In genomic region chr11:60416590-60416962, GRCm38 (mm10) we compare ENCODE assay signal across 9 mouse cellular contexts. TPM values are rescaled to one million over a fixed set of nuclear protein-coding genes. Genes with fewer than 3 reads are reported as not detected.
DNase-seq lines count a peak whose midpoint lies in the region; ATAC-seq and TF ChIP-seq lines count a peak whose summit lies in the region.
"Had no signal": no experiment of that assay in that cellular context is flagged by ENCODE, and none has a peak within 500 bp of the region (broad histone marks: within the 10 kb centered on the region; RNA-seq: fewer than 3 reads in every experiment).

No protein-coding gene starts in this region.

- no peak; the same call in 1 of the 2 replicates for ATAC-seq in hindbrain, embryonic 16.5 days
- ATAC-seq in midbrain, embryonic 15.5 days (replicated peaks), result peak; percentile 69

- H3K4me2 ChIP-seq in hindbrain, embryonic 16.5 days (ENCODE audit: low read length), result peak overlapping the region; percentile 82
- peak overlapping the region; percentile 82 for H3K4me2 ChIP-seq in midbrain, embryonic 15.5 days

- peak overlapping the region; percentile 8; the same call in 1 of the 2 replicates for H3K27ac ChIP-seq in kidney, adult 2 months (ENCODE audit: insufficient read depth, low read depth, low read length)
- no peak overlapping the region for H3K27ac ChIP-seq in bone marrow macrophage, adult 2 months (ENCODE audit: insufficient read depth, low read depth, low read length)
- H3K27ac ChIP-seq in hindbrain, embryonic 16.5 days (ENCODE audit: low read depth, low read length), result peak overlapping the region; percentile 72
- peak overlapping the region; percentile 78 for H3K27ac ChIP-seq in midbrain, embryonic 15.5 days

- TF ChIP-seq POLR2A in kidney, adult 2 months (IDR thresholded peaks at IDR 0.05; ENCODE audit: low read depth, low read length), result no peak
- no peak for TF ChIP-seq POLR2A in bone marrow macrophage, adult 2 months (IDR thresholded peaks at IDR 0.05; ENCODE audit: borderline replicate concordance, low read depth, low read length)

- WGBS in kidney, adult 2 months, result under 1% methylated on average over 21 of the region's 21 CpGs
- WGBS in hindbrain, embryonic 16.5 days, result 0% methylated on average over 21 of the region's 21 CpGs
- under 1% methylated on average over 21 of the region's 21 CpGs for WGBS in midbrain, embryonic 15.5 days

- TF ChIP-seq CTCF in kidney, adult 2 months (conservative IDR thresholded peaks at IDR 0.05; ENCODE audit: insufficient read depth, insufficient read length, low read depth, low read length), result no peak
- TF ChIP-seq CTCF in bone marrow macrophage, adult 2 months (IDR thresholded peaks at IDR 0.05; ENCODE audit: low read depth, low read length), result no peak

- peak overlapping the region; percentile 72 for H3K4me3 ChIP-seq in kidney, adult 2 months (ENCODE audit: insufficient read depth, low read depth, low read length)
- peak overlapping the region; percentile 73 for H3K4me3 ChIP-seq in bone marrow macrophage, adult 2 months (ENCODE audit: insufficient read depth, low read length)
- H3K4me3 ChIP-seq in hindbrain, embryonic 16.5 days (ENCODE audit: low read length), result peak overlapping the region; percentile 80
- H3K4me3 ChIP-seq in midbrain, embryonic 15.5 days, result peak overlapping the region; percentile 94

- H3K9me3 ChIP-seq in hindbrain, embryonic 16.5 days (ENCODE audit: control insufficient read depth, low read length), result no peaks in the 10 kb centered on the region
- H3K9me3 ChIP-seq in midbrain, embryonic 15.5 days, result no peaks in the 10 kb centered on the region

- no peak for DNase-seq in kidney, adult 2 months
- DNase-seq in kidney, adult 9 months, result no peak
- DNase-seq in left cerebral cortex, postnatal 36 days (ENCODE audit: low spot score in 2 of 2), result no peak
- DNase-seq in yolk sac, embryonic 10.5 days (ENCODE audit: low spot score), result no peak
- DNase-seq in layer of hippocampus, adult 9-10 months (ENCODE audit: low spot score), result no peak

- no peaks in the 10 kb centered on the region for H3K36me3 ChIP-seq in kidney, adult 2 months (ENCODE audit: control insufficient read depth, insufficient read depth, low read length)
- H3K36me3 ChIP-seq in hindbrain, embryonic 16.5 days (ENCODE audit: control insufficient read depth, insufficient read depth, low read length), result no peaks in the 10 kb centered on the region
- H3K36me3 ChIP-seq in midbrain, embryonic 15.5 days (replicated peaks), result no peaks in the 10 kb centered on the region

- intact Hi-C loops in left cerebral cortex, postnatal 36 days (cut with DNase I), result loop anchor here (2.0 to 10.0 kb wide), 3 partner anchors 64 to 452 kb away; partner anchors contain the start of genes Drc3, Rasd1 and Tom1l2

- H3K4me1 ChIP-seq in kidney, adult 2 months (ENCODE audit: control insufficient read depth, insufficient read depth, low read length), result peaks cover 11% of the 10 kb centered on the region; the same call in 1 of the 2 replicates
- peaks cover 20% of the 10 kb centered on the region for H3K4me1 ChIP-seq in bone marrow macrophage, adult 2 months (ENCODE audit: control insufficient read depth, insufficient read depth, low read length)
- peaks cover 23% of the 10 kb centered on the region for H3K4me1 ChIP-seq in hindbrain, embryonic 16.5 days (ENCODE audit: control insufficient read depth, insufficient read depth, low read depth, low read length)
- H3K4me1 ChIP-seq in midbrain, embryonic 15.5 days, result peaks cover 41% of the 10 kb centered on the region

- no peaks in the 10 kb centered on the region for H3K27me3 ChIP-seq in kidney, adult 2 months (replicated peaks; ENCODE audit: control insufficient read depth, insufficient read depth, low read length)
- no peaks in the 10 kb centered on the region for H3K27me3 ChIP-seq in hindbrain, embryonic 16.5 days (replicated peaks; ENCODE audit: control insufficient read depth, insufficient read depth, low read length)
- no peaks in the 10 kb centered on the region for H3K27me3 ChIP-seq in midbrain, embryonic 15.5 days (replicated peaks)
- H3K27me3 ChIP-seq: Patski had no signal

- H3K9ac ChIP-seq in hindbrain, embryonic 16.5 days (ENCODE audit: low read depth, low read length), result peak overlapping the region; percentile 82
- H3K9ac ChIP-seq in midbrain, embryonic 15.5 days, result peak overlapping the region; percentile 72

RNA-seq across cellular contexts. Expression of gene Gid4, which starts 0.4 kb away (rescaled TPM):
- 24.3 and 25.5 TPM in 2 replicates for polyA plus RNA-seq in kidney, adult 2 months (2012; rRNA removed)
- 13.6 and 13.9 TPM in 2 replicates for polyA plus RNA-seq in bone marrow macrophage, adult 2 months (2012; ENCODE audit: insufficient read depth, insufficient read length, missing spikeins)
- 22.2 and 24.7 TPM in 2 replicates for polyA plus RNA-seq in hindbrain, embryonic 16.5 days (2015; fragmentation: Nextera tagmentation; extraction: Ambion mirVana)
- polyA plus RNA-seq in midbrain, embryonic 15.5 days (2015; fragmentation: Nextera tagmentation; extraction: Ambion mirVana), result 23.6 and 25.9 TPM in 2 replicates
- 10 to 100 TPM; 52.1 to 54.8 TPM for total RNA-seq in left cerebral cortex, postnatal 36 days (2021)

RNA-seq across cellular contexts. Expression of gene Atpaf2, which starts 1.7 kb away (rescaled TPM):
- polyA plus RNA-seq in kidney, adult 2 months (2012; rRNA removed), result 39.6 and 40.3 TPM in 2 replicates
- polyA plus RNA-seq in bone marrow macrophage, adult 2 months (2012; ENCODE audit: insufficient read depth, insufficient read length, missing spikeins), result 18.1 and 20.3 TPM in 2 replicates
- polyA plus RNA-seq in hindbrain, embryonic 16.5 days (2015; fragmentation: Nextera tagmentation; extraction: Ambion mirVana), result 45.9 and 47.6 TPM in 2 replicates
- polyA plus RNA-seq in midbrain, embryonic 15.5 days (2015; fragmentation: Nextera tagmentation; extraction: Ambion mirVana), result 47.5 and 48.9 TPM in 2 replicates
- total RNA-seq in left cerebral cortex, postnatal 36 days (2021), result 10 to 100 TPM; 29.9 to 31.5 TPM

RNA-seq across cellular contexts. Expression of gene Drg2, which starts 37.8 kb away (rescaled TPM):
- 64.8 and 66.1 TPM in 2 replicates for polyA plus RNA-seq in kidney, adult 2 months (2012; rRNA removed)
- 27.7 and 30.8 TPM in 2 replicates for polyA plus RNA-seq in bone marrow macrophage, adult 2 months (2012; ENCODE audit: insufficient read depth, insufficient read length, missing spikeins)
- polyA plus RNA-seq in hindbrain, embryonic 16.5 days (2015; fragmentation: Nextera tagmentation; extraction: Ambion mirVana), result 100 and 101 TPM in 2 replicates
- polyA plus RNA-seq in midbrain, embryonic 15.5 days (2015; fragmentation: Nextera tagmentation; extraction: Ambion mirVana), result 97.5 and 101 TPM in 2 replicates
- 10 to 100 TPM; 74.9 to 77.6 TPM for total RNA-seq in left cerebral cortex, postnatal 36 days (2021)

RNA-seq across cellular contexts. Expression of gene Myo15, which starts 52.6 kb away (rescaled TPM):
- polyA plus RNA-seq in kidney, adult 2 months (2012; rRNA removed), result 0.14 and 0.24 TPM in 2 replicates
- polyA plus RNA-seq in bone marrow macrophage, adult 2 months (2012; ENCODE audit: insufficient read depth, insufficient read length, missing spikeins), result not detected in 2 replicates
- polyA plus RNA-seq in hindbrain, embryonic 16.5 days (2015; fragmentation: Nextera tagmentation; extraction: Ambion mirVana), result 0.26 and 0.40 TPM in 2 replicates
- polyA plus RNA-seq in midbrain, embryonic 15.5 days (2015; fragmentation: Nextera tagmentation; extraction: Ambion mirVana), result 0.05 and 0.12 TPM in 2 replicates
- under 1 TPM; 0.11 to 0.12 TPM for total RNA-seq in left cerebral cortex, postnatal 36 days (2021)
